Mouse (Mus musculus) E14TG2a.4 (cell line): Measurements from ENCODE around the gene Fuk.
"Not testable (repeated sequence)": the region's sequence is repeated elsewhere in the genome, so short reads cannot be mapped to it uniquely, and the experiment has no call there.

ENCODE experiments used
- H3K27me3 ChIP-seq: 2 replicates; pipeline ENCODE4 v1.6.1; 2014; ENCODE audit warnings: low read length, control low read depth; ENCODE audit not compliant: insufficient read depth
- H3K36me3 ChIP-seq: 2 replicates; pipeline ENCODE4 v1.6.1; 2014; ENCODE audit warnings: low read length, control low read depth; ENCODE audit not compliant: insufficient read depth
- H3K4me1 ChIP-seq: replicated peaks from 2 replicates; pipeline ENCODE4 v1.6.1; 2014; ENCODE audit warnings: low read depth, low read length, control low read depth
- H3K4me3 ChIP-seq: replicated peaks from 2 replicates; pipeline ENCODE4 v1.5.1; 2014; ENCODE audit warnings: mild to moderate bottlenecking, low read length
- H3K9me3 ChIP-seq: 2 replicates; pipeline ENCODE4 v1.6.1; 2014; ENCODE audit warnings: low read length, control low read depth
- CTCF ChIP-seq: conservative IDR thresholded peaks from 2 replicates; pipeline ENCODE4 v1.5.1; 2014; ENCODE audit warnings: low read length
- NANOG ChIP-seq: IDR thresholded peaks from 2 replicates; pipeline ENCODE4 v1.6.1; 2014; ENCODE audit warnings: borderline replicate concordance, low read length, mixed read lengths
- POU5F1 ChIP-seq: IDR thresholded peaks from 2 replicates; pipeline ENCODE4 v1.6.1; 2014; ENCODE audit warnings: low read length, borderline replicate concordance

Gene Fuk

DNA sequence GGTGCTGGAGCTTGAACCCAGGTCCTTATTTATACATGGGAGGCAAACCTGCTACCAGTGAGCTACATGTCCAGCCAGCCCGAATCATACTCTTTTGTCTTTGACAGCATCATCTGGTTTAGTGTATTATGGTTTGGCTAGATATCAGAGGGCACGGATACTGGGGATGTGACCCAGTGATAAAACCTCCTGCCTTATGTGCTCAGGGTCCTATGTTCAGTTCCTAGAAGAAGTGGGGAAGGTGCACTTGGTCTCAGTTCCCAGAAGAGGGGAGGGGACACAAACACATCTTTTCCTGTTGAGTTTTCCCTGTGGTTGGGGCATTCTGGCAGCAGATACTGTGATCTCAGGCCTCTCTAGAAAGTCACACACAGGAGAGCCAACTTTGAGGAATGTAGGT, 31.0 kb upstream of the Fuk start:
- Histone ChIP-seq H3K27me3 (no peaks in the 10 kb centered on the region), H3K4me1 (peaks cover 56% of the 10 kb centered on the region), H3K9me3 (no peaks in the 10 kb centered on the region), H3K36me3 (no peaks in the 10 kb centered on the region), H3K4me3 (no peak overlapping the region)
- TF ChIP-seq NANOG (no peak), CTCF (no peak), POU5F1 (no peak)

- Histone ChIP-seq H3K9me3 (no peaks in the 10 kb centered on the region), H3K27me3 (no peaks in the 10 kb centered on the region), H3K4me3 (no peak overlapping the region), H3K4me1 (peaks cover 56% of the 10 kb centered on the region), H3K36me3 (no peaks in the 10 kb centered on the region)
- TF ChIP-seq POU5F1, result no peak
- TF ChIP-seq CTCF, result no peak
- TF ChIP-seq NANOG, result no peak
Observed at GRCm38 (mm10) chr8:110932444-110932843, 30.2 kb upstream of the Fuk start.

DNA sequence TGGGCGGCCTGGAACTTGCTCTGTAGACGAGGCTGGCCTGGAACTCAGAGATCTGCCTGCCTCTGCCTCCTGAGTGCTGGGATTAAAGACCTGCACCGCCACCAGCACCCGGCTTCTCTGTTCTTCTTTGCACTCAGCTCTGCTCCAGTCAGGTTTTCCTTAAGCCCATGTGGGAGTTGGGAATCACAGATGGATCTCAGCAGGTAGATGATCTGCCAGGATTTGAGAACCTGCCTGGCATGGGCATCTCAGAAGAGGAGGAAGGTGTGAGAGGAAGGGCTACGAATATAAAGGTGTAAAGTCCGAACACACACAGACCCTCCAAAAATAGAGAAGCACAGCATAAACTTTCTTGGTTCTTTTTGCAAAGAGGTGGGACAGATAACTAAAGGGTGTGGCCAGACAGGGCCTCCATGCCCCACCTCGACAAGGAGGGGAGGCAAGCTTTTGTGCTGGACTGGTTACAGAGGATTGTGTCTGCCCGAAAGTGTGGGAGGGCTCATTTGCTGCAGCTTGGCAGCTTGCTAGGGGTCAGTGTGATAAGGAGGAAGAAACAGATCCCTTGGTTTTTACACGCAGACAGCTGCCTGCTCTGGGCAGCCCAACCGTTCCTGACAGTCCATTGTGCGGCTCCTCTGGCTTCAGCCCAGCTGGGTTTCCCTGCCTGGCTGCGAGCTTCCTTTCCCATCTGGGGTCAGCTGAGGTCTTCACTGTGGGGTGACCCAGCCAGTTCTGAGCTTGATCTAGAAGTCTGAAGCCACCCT, 29.1 kb upstream of the Fuk start:
- Histone ChIP-seq H3K9me3 (no peaks in the 10 kb centered on the region), H3K4me3 (0 out of 2 replicates have a peak overlapping the region, but pooled peaks have one; percentile 11), H3K4me1 (peaks cover 57% of the 10 kb centered on the region), H3K36me3 (no peaks in the 10 kb centered on the region), H3K27me3 (no peaks in the 10 kb centered on the region)
- TF ChIP-seq NANOG, result no peak
- TF ChIP-seq POU5F1, result no peak
- TF ChIP-seq CTCF, result no peak

DNA sequence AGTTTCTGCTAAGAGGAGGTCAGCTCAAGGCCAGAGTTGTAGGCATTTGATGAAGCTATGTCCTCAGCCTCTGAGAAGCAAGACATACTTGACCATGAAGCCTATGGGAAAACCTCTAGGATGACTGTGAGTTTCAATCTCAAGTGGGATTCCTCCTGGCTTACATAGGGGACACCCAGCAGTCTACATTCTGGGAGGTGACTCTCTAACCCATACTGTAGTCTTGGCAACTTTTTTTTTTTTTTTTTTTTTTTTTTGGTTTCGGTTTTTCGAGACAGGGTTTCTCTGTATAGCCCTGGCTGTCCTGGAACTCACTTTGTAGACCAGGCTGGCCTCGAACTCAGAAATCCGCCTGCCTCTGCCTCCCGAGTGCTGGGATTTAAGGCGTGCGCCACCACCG, 27.4 kb upstream of the Fuk start:
- H3K4me3 ChIP-seq, H3K27me3 ChIP-seq, H3K9me3 ChIP-seq, H3K36me3 ChIP-seq: not testable (repeated sequence)
- peaks cover 64% of the 10 kb centered on the region for H3K4me1 ChIP-seq

GRCm38 (mm10) chr8:110929066-110929465, 26.8 kb upstream of the Fuk start:
- H3K4me1 ChIP-seq, result peaks cover 70% of the 10 kb centered on the region
- TF ChIP-seq CTCF (no peak), NANOG (no peak), POU5F1 (no peak)
- H3K27me3 ChIP-seq, result no peaks in the 10 kb centered on the region
- no peak overlapping the region for H3K4me3 ChIP-seq
- H3K36me3 ChIP-seq, result no peaks in the 10 kb centered on the region
- H3K9me3 ChIP-seq, result no peaks in the 10 kb centered on the region

DNA sequence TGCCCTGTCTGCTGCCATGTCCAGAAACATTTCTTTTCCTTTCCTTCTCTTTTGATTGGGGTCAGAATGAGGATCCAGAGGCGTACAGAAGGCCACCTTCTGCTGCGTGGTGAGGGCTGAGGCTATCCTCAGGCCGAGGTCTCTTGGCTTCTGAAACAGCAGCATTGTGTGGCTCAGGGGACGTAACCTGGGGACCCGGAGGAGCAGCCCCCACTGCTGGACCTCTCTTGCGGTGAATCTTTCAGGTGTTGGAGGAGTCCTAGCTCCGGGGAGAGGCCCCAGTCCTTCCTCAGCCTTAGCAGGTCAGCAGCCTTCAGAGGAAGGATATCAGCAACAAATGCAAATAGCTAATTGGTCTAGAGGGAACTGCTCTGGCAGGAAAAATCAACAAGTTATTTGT, 26.1 kb upstream of the Fuk start:
- H3K9me3 ChIP-seq, result no peaks in the 10 kb centered on the region
- peaks cover 76% of the 10 kb centered on the region for H3K4me1 ChIP-seq
- TF ChIP-seq CTCF (no peak), POU5F1 (no peak), NANOG (no peak)
- no peak overlapping the region for H3K4me3 ChIP-seq
- H3K36me3 ChIP-seq, result no peaks in the 10 kb centered on the region
- H3K27me3 ChIP-seq, result no peaks in the 10 kb centered on the region

- no peaks in the 10 kb centered on the region for H3K9me3 ChIP-seq
- H3K4me1 ChIP-seq, result peaks cover 83% of the 10 kb centered on the region
- H3K27me3 ChIP-seq, result no peaks in the 10 kb centered on the region
- H3K36me3 ChIP-seq, result no peaks in the 10 kb centered on the region
- no peak for TF ChIP-seq CTCF
- no peak overlapping the region for H3K4me3 ChIP-seq
Observed at GRCm38 (mm10) chr8:110926690-110927089, 24.4 kb upstream of the Fuk start.

DNA sequence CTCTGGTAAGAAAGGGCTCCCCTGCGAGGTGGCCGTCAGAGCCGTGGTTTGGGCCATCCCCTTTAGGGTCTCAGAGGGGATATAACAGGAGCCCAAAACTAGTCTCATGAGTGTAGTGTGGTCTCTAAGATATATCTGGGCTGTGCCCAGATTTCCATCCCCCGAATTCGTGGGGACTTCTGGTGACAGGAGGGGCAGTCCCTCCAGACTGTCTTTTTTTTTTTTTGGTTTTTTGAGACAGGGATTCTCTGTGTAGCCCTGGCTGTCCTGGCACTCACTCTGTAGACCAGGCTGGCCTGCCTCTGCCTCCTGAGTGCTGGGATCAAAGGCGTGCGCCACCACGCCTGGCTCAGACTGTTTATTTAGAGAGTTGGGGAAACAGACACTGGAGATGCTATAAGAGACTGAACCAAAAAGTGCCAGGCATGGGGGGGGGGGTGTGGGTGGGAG, 23.4 kb upstream of the Fuk start:
- Histone ChIP-seq H3K4me1 (peaks cover 84% of the 10 kb centered on the region), H3K9me3 (no peaks in the 10 kb centered on the region), H3K4me3 (no peak overlapping the region), H3K36me3 (no peaks in the 10 kb centered on the region), H3K27me3 (no peaks in the 10 kb centered on the region)
- TF ChIP-seq NANOG, result no peak
- TF ChIP-seq CTCF, result no peak
- TF ChIP-seq POU5F1, result no peak
